Mouse (Mus musculus): ENCODE data around the gene Fgfr2.

Gene Fgfr2

GRCm38 (mm10) chr7:132637292-132637691 is 485.9 kb downstream of the Fgfr2 start:
- in situ Hi-C loops (cut with MseI, MboI) = no loop called here

DNA sequence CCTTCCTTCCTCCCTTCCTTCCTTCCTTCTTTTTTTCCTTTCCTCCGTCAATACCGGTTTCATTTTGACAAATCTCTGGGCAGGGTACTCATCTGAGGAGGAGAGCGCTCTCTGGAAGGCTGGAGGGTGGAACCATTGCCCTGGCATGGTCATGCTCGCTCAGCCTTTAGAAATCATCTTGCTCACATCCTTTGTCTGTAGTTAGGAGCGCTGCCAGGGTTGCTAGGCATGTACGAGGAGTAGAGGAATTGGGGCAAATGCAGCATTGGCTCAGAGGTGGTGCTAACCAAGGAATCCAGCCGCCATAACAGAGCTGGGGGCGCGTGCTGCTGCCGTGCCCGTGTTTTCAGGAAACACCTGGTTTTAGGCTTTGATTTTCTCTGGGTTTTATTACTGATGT is 491.8 kb downstream of the Fgfr2 start:
- in situ Hi-C loops (cut with MseI, MboI) = no loop called here

DNA sequence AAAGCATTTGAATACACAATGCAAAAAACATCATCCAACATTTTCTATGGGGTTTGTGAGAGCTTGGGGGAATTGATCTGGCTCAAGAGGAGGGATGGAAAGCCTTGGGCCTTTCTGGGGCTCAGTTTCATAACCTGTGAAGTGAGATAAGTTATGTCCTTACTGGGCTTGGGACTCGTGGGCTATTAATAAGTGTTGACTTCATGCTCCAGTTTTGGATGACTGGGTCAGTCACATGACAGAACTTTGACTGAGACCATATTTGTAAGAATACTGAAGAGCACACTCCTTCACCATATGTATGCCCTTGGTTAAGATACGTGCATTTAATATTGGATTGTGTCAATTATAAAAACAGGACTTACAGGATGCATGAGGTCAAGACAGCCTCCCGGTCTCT is 495.7 kb downstream of the Fgfr2 start:
- in situ Hi-C loops (cut with MseI, MboI) = no loop called here

DNA sequence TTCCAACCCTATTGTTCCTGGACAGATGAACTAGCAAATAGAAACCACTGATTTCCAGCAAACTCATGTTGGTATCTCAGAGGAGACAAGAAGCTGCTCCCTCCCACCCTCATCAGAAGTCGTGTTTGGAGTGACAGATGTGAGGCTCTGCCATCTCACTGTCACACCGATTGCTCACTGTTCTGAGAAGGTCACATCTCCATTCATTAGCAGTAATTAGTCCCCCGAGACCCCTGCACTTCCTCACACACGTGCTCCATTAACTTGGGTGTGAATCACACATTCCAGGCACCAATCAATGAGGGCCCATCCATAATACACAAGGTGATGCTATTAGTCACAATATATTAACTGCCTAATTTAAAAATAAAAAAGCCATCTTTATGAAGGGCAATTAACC is 497.0 kb downstream of the Fgfr2 start:
- in situ Hi-C loops (cut with MseI, MboI) = no loop called here

DNA sequence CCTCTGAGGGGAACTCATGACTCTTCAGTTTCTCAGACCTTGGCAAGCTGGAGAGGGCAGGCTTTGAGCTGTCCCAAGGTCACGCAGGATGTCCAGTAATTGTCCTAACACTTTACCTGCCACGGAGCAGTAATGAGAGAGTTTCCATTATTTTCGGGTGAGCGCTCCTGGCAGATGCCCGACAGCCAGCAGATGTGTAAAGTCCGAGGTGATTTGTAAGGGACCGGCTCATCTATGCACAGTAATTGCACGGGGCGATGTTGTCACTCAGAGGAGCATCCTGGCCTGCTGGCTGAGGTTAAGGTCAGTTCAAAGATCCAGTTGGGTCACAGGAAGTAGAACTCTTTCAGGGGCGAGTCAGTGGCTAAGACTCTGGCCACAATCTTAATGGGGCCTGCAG is 499.0 kb downstream of the Fgfr2 start:
- in situ Hi-C loops (cut with MseI, MboI) = no loop called here

DNA sequence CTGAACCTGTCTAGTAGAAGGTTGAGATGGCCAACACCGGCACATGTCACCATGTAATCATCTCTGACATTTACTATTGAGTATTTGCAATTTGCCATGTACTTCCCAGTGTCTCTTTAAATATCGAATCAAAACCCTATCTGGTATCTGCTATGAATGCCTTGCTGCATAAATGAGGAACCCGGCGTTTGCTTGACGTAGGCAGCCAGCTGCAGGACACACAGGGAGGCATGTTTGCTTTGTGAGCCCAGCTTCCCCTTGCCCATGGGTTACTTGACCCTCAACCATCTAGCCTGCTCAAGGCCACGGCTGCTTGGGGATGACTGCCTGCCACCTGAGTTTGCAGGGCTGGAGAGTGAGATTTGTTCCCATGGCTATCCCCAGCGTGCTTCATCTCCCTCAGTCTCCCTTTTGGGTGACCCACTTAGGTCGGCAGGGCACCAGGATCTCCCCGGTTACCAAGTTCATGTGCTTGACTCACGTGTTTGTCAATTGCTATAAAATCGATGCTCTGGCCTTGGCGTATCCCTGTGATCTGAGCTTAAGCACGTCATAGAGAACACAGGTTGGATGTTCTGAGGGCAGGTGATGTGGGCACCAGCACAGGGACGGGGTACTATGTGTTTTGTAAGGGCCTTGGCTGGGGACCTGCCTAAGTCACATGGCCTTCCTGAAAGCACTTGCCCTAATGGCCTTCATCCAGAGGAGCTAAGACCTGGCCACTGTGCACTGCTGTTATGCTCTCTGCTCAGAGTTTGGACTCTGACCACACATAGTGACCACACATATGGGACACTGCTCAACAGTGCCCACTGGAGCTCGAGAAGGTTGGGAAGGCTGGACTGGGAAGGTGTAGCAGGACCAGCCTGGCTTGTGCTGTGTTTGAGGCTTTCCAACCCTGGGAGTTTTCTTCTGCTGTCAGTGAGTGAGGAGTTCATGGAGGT is 502.9 kb downstream of the Fgfr2 start:
- in situ Hi-C loops (cut with MseI, MboI) = no loop called here

DNA sequence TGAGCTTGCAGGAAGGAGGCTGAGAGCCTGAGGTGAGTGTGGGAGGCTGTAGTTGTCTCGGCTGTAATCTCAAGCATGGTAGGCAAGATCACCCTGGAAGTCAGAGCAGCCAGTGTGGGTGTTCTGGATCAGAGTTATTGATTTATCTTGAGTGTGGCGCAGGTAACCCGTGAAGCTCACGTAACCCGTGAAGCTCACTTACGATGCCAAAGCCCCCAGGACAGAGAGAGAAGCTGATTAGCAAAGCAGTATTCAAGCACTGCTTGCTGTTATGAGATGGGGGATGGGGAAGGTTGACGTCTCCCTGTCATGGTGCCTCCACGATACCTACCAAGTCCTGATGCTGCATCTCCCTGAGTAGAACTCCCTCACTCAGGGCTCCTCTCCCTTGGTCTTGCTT is 503.6 kb downstream of the Fgfr2 start:
- in situ Hi-C loops (cut with MseI, MboI) = no loop called here

DNA sequence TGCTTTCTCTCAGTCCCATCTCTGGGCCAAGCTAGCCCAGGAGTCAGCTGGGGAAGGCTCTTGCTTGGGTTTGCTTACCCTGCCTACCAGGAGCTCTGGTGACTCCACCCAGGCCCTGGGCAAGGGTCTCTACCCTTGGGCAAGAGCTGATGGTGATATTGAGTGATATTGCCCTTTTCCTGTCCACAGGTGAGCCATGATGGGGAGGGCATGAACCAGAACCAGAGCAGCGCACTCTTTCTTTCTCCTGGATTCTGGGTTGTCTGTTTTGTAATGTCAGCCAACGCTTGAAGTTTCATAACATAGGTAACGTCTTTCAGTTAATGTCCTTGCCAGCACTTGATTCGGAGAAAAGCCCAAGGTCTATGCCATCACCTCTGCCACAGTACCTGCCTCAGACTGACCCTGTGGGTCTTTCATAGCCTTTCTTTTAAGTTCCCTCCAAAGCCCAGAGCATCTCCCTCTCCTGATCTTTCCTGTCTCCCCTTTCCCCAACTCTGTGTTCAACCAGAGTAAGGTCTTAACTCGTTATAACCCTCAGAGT is 506.1 kb downstream of the Fgfr2 start:
- in situ Hi-C loops (cut with MseI, MboI) = no loop called here

GRCm38 (mm10) chr7:132616391-132616790 is 506.8 kb downstream of the Fgfr2 start:
- in situ Hi-C loops (cut with MseI, MboI) = no loop called here

- in situ Hi-C loops (cut with MseI, MboI) = no loop called here
Measured at GRCm38 (mm10) chr7:132615346-132615745, 507.8 kb downstream of the Fgfr2 start.

DNA sequence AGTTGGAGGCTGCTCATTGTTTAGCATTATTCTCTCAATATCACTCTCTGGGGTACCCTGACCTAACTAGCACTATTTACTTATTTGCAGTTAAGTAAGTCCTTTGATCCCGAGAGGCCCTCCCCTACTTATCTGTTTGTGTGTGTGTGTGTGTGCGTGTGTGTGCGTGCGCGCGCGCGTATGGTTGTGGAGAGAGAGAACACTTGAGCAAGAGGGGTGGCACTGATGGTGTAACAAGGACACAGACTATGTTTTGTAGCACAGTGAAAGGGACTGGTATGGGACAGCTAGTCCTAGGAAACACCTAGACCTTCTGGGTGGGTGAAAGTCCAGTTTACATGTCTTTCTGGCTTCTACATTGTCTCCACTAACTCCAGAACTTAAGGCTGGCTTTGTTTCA is 511.6 kb downstream of the Fgfr2 start:
- in situ Hi-C loops (cut with MseI, MboI) = no loop called here

DNA sequence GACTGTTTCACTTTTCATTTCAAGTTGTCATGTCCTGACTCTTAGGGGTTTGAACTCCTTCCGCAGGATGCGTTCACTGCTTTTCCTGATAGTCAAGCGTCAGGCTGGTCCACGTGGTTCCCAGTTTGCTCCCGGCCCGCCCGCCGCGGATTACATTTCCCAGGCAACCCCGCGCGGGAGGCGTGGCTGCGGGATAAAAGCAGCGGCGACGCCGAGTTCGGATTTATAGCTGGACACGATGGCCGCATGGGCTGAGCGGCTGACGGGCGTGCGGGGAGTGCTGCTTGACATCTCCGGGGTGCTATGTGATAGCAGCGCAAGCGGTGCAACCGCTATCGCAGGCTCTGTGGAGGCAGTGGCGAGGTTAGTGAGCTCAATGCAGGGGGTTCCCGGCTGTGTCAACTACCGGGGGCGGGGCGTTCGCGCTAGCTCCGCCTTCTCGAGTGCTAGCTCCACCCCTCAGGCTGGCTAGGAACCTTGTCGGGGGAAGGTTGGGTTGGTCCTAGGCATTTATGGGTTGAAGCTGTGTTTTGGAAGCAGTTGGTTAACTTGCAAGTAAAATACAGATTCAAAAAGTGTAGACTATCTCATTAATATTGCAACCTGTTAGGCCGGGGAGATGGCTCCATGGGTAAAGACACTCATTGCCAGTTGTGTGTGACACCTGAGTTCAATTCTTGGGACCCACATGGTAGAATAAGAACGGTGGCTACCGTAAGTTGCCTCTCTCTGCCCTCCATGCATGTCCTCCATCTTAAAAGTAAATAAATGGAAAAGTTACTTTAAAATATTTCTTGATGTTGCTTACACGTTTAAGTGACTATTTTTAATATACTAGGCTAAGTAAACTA is 512.5 kb downstream of the Fgfr2 start, which contains the start of gene Lhpp:
TSS of gene Lhpp (plus strand) at position 171 of the 851 bp plus-strand sequence.
- in situ Hi-C loops (cut with MseI, MboI) = no loop called here

DNA sequence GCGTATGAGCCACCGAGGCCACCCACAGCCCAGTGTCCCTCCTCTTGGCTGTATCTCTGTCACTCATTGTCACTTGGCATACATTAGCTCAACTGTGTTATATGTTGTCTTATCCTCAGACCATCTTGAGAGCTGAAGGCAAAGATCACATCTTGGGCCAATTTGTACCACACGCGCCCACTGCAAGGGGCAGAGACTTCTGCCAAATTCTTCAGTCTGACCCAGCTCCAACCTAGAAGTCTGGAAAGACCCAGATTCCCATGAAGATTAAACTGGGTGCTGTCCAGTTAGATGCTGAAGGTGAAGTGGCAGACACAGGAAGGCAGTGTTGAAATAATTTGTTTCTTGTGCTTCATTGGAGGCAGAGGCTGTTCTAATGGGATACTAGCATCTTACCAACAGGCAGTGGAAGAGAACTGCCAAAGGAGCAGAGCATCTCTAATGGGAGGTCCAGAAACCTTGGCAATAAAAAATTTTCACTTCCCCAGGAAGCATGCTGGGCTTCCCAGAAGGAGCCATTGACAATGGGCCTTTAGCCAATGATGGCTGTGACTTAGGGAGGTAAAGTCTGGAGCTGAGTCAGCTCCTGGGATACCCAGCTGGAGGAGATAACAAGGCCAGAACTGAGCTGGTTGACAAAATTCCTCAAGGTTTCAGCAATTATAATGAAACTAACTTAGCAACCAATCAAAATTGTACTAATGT is 514.7 kb downstream of the Fgfr2 start:
- in situ Hi-C loops (cut with MseI, MboI) = no loop called here

- in situ Hi-C loops (cut with MseI, MboI) = no loop called here
Measured at GRCm38 (mm10) chr7:132605689-132606088, 517.5 kb downstream of the Fgfr2 start.

- in situ Hi-C loops (cut with MseI, MboI) = no loop called here
Measured at GRCm38 (mm10) chr7:132604720-132605119, 518.4 kb downstream of the Fgfr2 start.

DNA sequence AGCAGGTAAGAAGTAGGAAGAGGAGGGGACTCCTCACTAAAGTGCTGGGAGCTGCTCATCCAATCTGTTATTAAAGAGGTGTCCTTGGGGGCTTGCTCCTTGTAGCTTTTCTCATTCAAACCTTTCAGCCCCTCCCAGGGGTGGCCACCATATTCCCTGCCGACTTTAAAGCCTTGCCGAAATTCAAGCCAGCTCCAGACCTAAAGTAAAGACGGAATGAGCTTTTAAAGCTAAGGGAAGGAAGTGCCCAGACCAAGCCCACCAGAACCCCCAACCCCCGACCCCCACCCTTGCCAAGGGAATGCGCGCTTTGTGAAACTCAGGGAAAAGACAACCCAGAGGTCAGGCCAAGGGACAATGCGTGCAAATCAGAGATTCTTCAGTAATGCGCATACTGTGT is 522.2 kb downstream of the Fgfr2 start:
- in situ Hi-C loops (cut with MseI, MboI) = no loop called here

- in situ Hi-C loops (cut with MseI, MboI) = no loop called here
Measured at GRCm38 (mm10) chr7:132600026-132600425, 523.1 kb downstream of the Fgfr2 start.

DNA sequence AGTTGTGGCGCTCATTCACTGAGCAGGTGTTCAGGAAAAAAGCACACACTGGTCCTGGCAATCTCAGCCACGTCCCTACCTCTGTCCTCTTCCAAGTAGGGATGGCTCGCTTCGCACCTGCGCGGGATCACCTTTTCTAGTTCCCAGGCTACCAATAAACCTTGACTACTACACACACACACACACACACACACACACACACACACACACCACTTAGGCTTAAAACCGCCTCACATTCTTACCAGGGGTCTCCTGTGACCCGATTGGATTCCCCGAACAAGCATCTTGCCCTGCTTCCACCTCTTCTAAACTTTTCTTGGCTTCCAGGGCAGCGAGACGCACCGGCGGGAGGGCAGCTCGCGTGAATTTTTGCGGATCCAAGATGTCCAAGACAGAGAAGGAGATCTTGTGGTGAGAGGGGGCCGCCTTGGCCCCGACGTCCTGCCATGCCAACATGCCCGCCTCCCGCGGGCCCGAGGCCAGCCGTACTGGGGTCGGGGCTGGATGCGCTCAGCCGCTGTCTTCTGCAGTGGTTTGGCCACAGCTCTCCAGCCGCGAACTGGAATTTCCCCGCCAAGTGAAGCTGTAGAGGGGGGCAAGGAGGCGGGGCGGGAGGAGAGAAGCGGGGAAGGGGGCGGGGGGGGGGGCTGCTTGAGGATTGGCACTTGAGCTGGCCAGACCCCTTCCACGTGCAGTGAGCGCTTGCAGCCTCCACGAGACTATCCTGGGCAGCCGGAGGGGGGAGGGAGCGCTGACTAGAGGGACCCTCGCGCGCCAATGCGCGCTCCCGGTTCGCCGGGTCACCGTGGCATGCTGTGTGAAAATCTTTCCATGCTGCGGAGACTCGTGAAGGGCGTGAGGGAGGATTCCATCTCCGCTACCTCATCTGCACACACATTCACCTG is 523.8 kb downstream of the Fgfr2 start, which contains the start of gene Nkx1-2:
TSS of gene Nkx1-2 (minus strand) at position 567 of the 905 bp plus-strand sequence.
- in situ Hi-C loops (cut with MseI, MboI) = no loop called here

- in situ Hi-C loops (cut with MseI, MboI) = no loop called here
Measured at GRCm38 (mm10) chr7:132597251-132598041, 525.7 kb downstream of the Fgfr2 start.

Data from mouse trophoblast stem cell (cell line).